Mouse (Mus musculus): Measurements from ENCODE around the gene Pias1. TPM values are rescaled to one million over a fixed set of nuclear protein-coding genes. Genes with fewer than 3 reads are reported as not detected.

Pias1 gene
- polyA plus RNA-seq, 1 experiment from 2014 or later, result 27.0 TPM

- Histone ChIP-seq H3K4me2 (ENCODE audit: low read depth, low read length) (no peak overlapping the region), H3K27ac (ENCODE audit: low read length) (no peak overlapping the region), H3K9ac (ENCODE audit: low read depth, low read length) (no peak overlapping the region), H3K36me3 (ENCODE audit: control insufficient read depth, insufficient read depth) (no peaks in the 10 kb centered on the region), H3K4me1 (ENCODE audit: control insufficient read depth, low read depth, low read length) (peaks cover 3% of the 10 kb centered on the region), H3K4me3 (ENCODE audit: low read depth, low read length) (no peak overlapping the region), H3K9me3 (replicated peaks; ENCODE audit: control insufficient read depth, low read length) (no peaks in the 10 kb centered on the region), H3K27me3 (ENCODE audit: control insufficient read depth, insufficient read depth, low read depth, low read length) (no peaks in the 10 kb centered on the region)
- no peak for ATAC-seq (ENCODE audit: low read depth)
- WGBS (ENCODE audit: insufficient replicate concordance), result 81% methylated on average over 3 of the region's 3 CpGs
These were observed 21.7 kb downstream of the Pias1 start for GRCm38 (mm10) chr9:62966018-62966417.

GRCm38 (mm10) chr9:62952713-62953112 lies 35.0 kb downstream of the Pias1 start:
- Histone ChIP-seq H3K27me3 (ENCODE audit: control insufficient read depth, insufficient read depth, low read depth, low read length) (no peaks in the 10 kb centered on the region), H3K4me3 (ENCODE audit: low read depth, low read length) (no peak overlapping the region), H3K9ac (ENCODE audit: low read depth, low read length) (no peak overlapping the region), H3K9me3 (replicated peaks; ENCODE audit: control insufficient read depth, low read length) (no peaks in the 10 kb centered on the region), H3K4me1 (ENCODE audit: control insufficient read depth, low read depth, low read length) (peaks cover 8% of the 10 kb centered on the region), H3K27ac (ENCODE audit: low read length) (no peak overlapping the region), H3K4me2 (ENCODE audit: low read depth, low read length) (no peak overlapping the region), H3K36me3 (ENCODE audit: control insufficient read depth, insufficient read depth) (peaks cover 3% of the 10 kb centered on the region)
- no peak for ATAC-seq (ENCODE audit: low read depth)

- WGBS (ENCODE audit: insufficient replicate concordance), result 85% methylated on average over 6 of the region's 6 CpGs
- no peaks in the 10 kb centered on the region for H3K27me3 ChIP-seq (ENCODE audit: control insufficient read depth, insufficient read depth, low read depth, low read length)
These were observed 42.4 kb downstream of the Pias1 start for GRCm38 (mm10) chr9:62945346-62945745.

GRCm38 (mm10) chr9:62944063-62944462 lies 43.7 kb downstream of the Pias1 start:
- 88% methylated on average over 1 of the region's 1 CpGs for WGBS (ENCODE audit: insufficient replicate concordance)
- no peaks in the 10 kb centered on the region for H3K9me3 ChIP-seq (replicated peaks; ENCODE audit: control insufficient read depth, low read length)
- no peaks in the 10 kb centered on the region for H3K27me3 ChIP-seq (ENCODE audit: control insufficient read depth, insufficient read depth, low read depth, low read length)
- no peak overlapping the region for H3K27ac ChIP-seq (ENCODE audit: low read length)
- H3K4me2 ChIP-seq (ENCODE audit: low read depth, low read length), result no peak overlapping the region
- no peak for ATAC-seq (ENCODE audit: low read depth)
- no peak overlapping the region for H3K9ac ChIP-seq (ENCODE audit: low read depth, low read length)
- no peaks in the 10 kb centered on the region for H3K4me1 ChIP-seq (ENCODE audit: control insufficient read depth, low read depth, low read length)
- H3K36me3 ChIP-seq (ENCODE audit: control insufficient read depth, insufficient read depth), result peaks cover 4% of the 10 kb centered on the region; the same call in 1 of the 2 replicates
- no peak overlapping the region for H3K4me3 ChIP-seq (ENCODE audit: low read depth, low read length)

More at GRCm38 (mm10) chr9:62945346-62945745, 42.4 kb downstream of the Pias1 start:
- ATAC-seq (ENCODE audit: low read depth), result no peak
- no peaks in the 10 kb centered on the region for H3K4me1 ChIP-seq (ENCODE audit: control insufficient read depth, low read depth, low read length)
- H3K4me2 ChIP-seq (ENCODE audit: low read depth, low read length), result no peak overlapping the region
- no peak overlapping the region for H3K27ac ChIP-seq (ENCODE audit: low read length)
- H3K9ac ChIP-seq (ENCODE audit: low read depth, low read length), result no peak overlapping the region
- no peak overlapping the region for H3K4me3 ChIP-seq (ENCODE audit: low read depth, low read length)
- H3K36me3 ChIP-seq (ENCODE audit: control insufficient read depth, insufficient read depth), result peaks cover 4% of the 10 kb centered on the region; the same call in 1 of the 2 replicates
- H3K9me3 ChIP-seq (replicated peaks; ENCODE audit: control insufficient read depth, low read length), result no peaks in the 10 kb centered on the region

GRCm38 (mm10) chr9:62940966-62941365 lies 46.8 kb downstream of the Pias1 start:
- no peaks in the 10 kb centered on the region for H3K9me3 ChIP-seq (replicated peaks; ENCODE audit: control insufficient read depth, low read length)
- H3K27me3 ChIP-seq (ENCODE audit: control insufficient read depth, insufficient read depth, low read depth, low read length), result no peaks in the 10 kb centered on the region
- 80% methylated on average over 3 of the region's 3 CpGs for WGBS (ENCODE audit: insufficient replicate concordance)
- H3K27ac ChIP-seq (ENCODE audit: low read length), result no peak overlapping the region
- no peaks in the 10 kb centered on the region for H3K36me3 ChIP-seq (ENCODE audit: control insufficient read depth, insufficient read depth)
- H3K4me2 ChIP-seq (ENCODE audit: low read depth, low read length), result no peak overlapping the region
- H3K4me3 ChIP-seq (ENCODE audit: low read depth, low read length), result no peak overlapping the region
- H3K4me1 ChIP-seq (ENCODE audit: control insufficient read depth, low read depth, low read length), result peaks cover 5% of the 10 kb centered on the region; the same call in 1 of the 2 replicates
- ATAC-seq (ENCODE audit: low read depth), result no peak
- no peak overlapping the region for H3K9ac ChIP-seq (ENCODE audit: low read depth, low read length)

- Histone ChIP-seq H3K27me3 (ENCODE audit: control insufficient read depth, insufficient read depth, low read depth, low read length) (no peaks in the 10 kb centered on the region), H3K27ac (ENCODE audit: low read length) (no peak overlapping the region), H3K4me2 (ENCODE audit: low read depth, low read length) (no peak overlapping the region), H3K4me1 (ENCODE audit: control insufficient read depth, low read depth, low read length) (peaks cover 19% of the 10 kb centered on the region), H3K9ac (ENCODE audit: low read depth, low read length) (no peak overlapping the region), H3K9me3 (replicated peaks; ENCODE audit: control insufficient read depth, low read length) (no peaks in the 10 kb centered on the region), H3K4me3 (ENCODE audit: low read depth, low read length) (no peak overlapping the region), H3K36me3 (ENCODE audit: control insufficient read depth, insufficient read depth) (no peaks in the 10 kb centered on the region)
- whole genome bisulfite sequencing (ENCODE audit: insufficient replicate concordance), result 86% methylated on average over 5 of the region's 5 CpGs
- no peak for ATAC-seq (ENCODE audit: low read depth)
These were observed 51.9 kb downstream of the Pias1 start for GRCm38 (mm10) chr9:62935854-62936253.

- 31% methylated on average over 2 of the region's 2 CpGs for WGBS (ENCODE audit: insufficient replicate concordance)
- H3K9ac ChIP-seq (ENCODE audit: low read depth, low read length), result no peak overlapping the region
- peaks cover 19% of the 10 kb centered on the region for H3K4me1 ChIP-seq (ENCODE audit: control insufficient read depth, low read depth, low read length)
- H3K4me3 ChIP-seq (ENCODE audit: low read depth, low read length), result no peak overlapping the region
- no peaks in the 10 kb centered on the region for H3K27me3 ChIP-seq (ENCODE audit: control insufficient read depth, insufficient read depth, low read depth, low read length)
- H3K36me3 ChIP-seq (ENCODE audit: control insufficient read depth, insufficient read depth), result no peaks in the 10 kb centered on the region
- no peaks in the 10 kb centered on the region for H3K9me3 ChIP-seq (replicated peaks; ENCODE audit: control insufficient read depth, low read length)
- no peak for ATAC-seq (ENCODE audit: low read depth)
- no peak overlapping the region for H3K4me2 ChIP-seq (ENCODE audit: low read depth, low read length)
- H3K27ac ChIP-seq (ENCODE audit: low read length), result no peak overlapping the region; the same call in 1 of the 2 replicates
These were observed 52.9 kb downstream of the Pias1 start for GRCm38 (mm10) chr9:62934700-62935400.

- no peak for ATAC-seq (ENCODE audit: low read depth)
- Histone ChIP-seq H3K27me3 (ENCODE audit: control insufficient read depth, insufficient read depth, low read depth, low read length) (no peaks in the 10 kb centered on the region), H3K4me1 (ENCODE audit: control insufficient read depth, low read depth, low read length) (peaks cover 17% of the 10 kb centered on the region), H3K9me3 (replicated peaks; ENCODE audit: control insufficient read depth, low read length) (no peaks in the 10 kb centered on the region), H3K36me3 (ENCODE audit: control insufficient read depth, insufficient read depth) (no peaks in the 10 kb centered on the region), H3K4me3 (ENCODE audit: low read depth, low read length) (no peak overlapping the region), H3K27ac (ENCODE audit: low read length) (peak overlapping the region; percentile 41; the same call in 1 of the 2 replicates), H3K9ac (ENCODE audit: low read depth, low read length) (no peak overlapping the region), H3K4me2 (ENCODE audit: low read depth, low read length) (no peak overlapping the region)
- 29% methylated on average over 4 of the region's 4 CpGs for WGBS (ENCODE audit: insufficient replicate concordance)
These were observed 55.0 kb downstream of the Pias1 start for GRCm38 (mm10) chr9:62932575-62933339.
